Mouse (Mus musculus) gastrocnemius, postnatal 25 days (tissue): Measurements from ENCODE around the gene Foxo1. TPM values are rescaled to one million over a fixed set of nuclear protein-coding genes. Genes with fewer than 3 reads are reported as not detected.
A peak's percentile ranks its signal among the peaks of the same experiment; 100 is the strongest.

ENCODE experiments used
- DNase-seq: peaks from one replicate; pipeline ENCODE4 v3.0.0; 2022
- long read RNA-seq, 2 experiments: library from polyadenylated mRNA; stranded (forward); transcript quantifications; one replicate each; pipeline ENCODE4 v2.0.0; 2021
- total RNA-seq, 2 experiments: library from RNA; stranded (reverse); gene quantifications; 1 replicate in 1 of 2; 2 replicates in 1 of 2; pipeline ENCODE4 v1.2.3; 2021

Gene Foxo1
- 10 to 100 TPM; 15.5 to 19.3 TPM for total RNA-seq
- long read RNA-seq, experiment 1, full-length matches to known transcripts = 3 of 7 reads
- long read RNA-seq, experiment 1, partial matches to known transcripts = 2 of 7 reads
- long read RNA-seq, experiment 1, other reads (novel, unspliced or antisense) = 2 of 7 reads
- long read RNA-seq, experiment 2, full-length matches to known transcripts = 2 of 8 reads
- long read RNA-seq, experiment 2, partial matches to known transcripts = 5 of 8 reads
- long read RNA-seq, experiment 2, other reads (novel, unspliced or antisense) = 1 of 8 reads

DNA sequence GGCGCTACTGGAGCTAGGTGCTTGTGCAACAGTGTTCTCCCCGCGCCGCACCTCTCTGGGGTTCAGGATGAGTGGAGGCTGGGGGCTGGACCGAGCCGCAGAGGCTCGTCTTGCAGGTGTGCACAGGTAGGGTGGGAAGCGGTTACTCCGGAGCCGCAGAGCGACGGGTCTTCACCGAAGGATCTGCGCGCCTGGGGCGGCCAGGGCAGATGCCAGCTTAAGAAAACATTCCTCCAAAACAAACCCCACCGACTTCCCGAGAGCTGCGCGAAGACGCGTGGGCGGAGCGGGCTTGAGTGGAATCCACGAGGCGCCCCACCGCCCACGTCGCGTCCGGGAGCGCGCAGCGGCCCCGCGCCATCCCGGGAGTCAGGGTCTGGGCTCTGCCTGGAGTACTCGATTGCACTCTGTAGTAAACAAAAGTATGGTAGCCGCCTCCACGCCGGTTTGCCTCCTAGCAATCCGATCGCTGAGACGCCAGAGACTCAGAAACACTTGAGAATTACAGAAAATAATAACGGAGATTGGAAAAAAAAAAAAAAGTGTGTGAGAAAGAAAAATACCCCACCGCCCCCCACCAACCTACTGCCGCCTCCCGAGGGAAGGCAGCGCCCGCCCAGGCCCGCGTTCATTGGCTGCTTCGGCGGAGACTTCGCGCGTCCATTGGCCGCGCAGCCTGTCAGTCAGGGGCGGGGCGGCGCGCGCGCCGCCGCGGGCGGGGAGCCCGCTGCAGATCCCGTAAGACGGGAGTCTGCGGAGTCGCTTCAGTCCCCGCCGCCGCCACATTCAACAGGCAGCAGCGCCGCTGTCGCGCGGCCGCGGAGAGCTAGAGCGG is at the start of gene Foxo1:
TSS of gene Foxo1 (plus strand) at position 685 of the 835 bp plus-strand sequence.
- peak; percentile 96 for DNase-seq

DNA sequence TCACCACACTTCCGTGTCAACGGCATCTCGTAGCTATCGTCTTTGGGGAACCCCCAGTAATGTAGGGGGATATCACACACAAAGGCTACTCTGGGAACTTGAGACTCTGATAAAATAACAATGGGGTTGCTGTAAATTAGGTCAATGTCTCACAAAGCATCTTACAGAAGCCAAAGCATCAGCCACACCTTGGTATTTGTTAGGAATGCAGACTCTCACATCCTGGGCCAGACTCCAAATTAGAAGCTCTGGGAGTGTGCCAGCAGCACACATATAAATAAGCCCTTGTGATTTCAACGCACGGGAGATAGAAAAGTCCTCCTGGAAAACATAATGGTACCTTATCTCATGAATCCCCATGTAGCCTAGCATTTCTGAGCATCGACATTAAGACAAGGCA is 49.3 kb upstream of the Foxo1 start:
- DNase-seq = no peak

DNA sequence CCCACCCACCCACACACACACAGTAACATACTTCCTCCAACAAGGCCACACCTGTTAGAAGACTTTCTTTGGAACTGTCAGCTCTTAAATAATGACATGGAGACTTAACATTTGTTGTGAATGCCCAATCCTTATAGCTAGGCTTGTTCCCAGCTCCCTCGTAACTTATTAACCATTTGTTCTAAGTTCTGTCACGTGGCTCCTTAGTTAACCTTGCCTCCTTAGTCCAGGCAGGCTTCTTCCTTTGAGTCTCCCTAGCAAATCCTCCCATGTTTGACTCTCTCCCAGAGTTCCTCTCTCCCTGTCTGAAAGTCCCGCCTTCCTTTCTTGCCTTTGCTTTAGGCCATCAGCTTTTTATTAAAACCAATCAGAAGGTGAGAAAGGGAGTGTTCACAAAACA is 47.1 kb upstream of the Foxo1 start:
- DNase-seq = no peak

GRCm38 (mm10) chr3:52221931-52222330 is 46.2 kb upstream of the Foxo1 start:
- DNase-seq = no peak

DNA sequence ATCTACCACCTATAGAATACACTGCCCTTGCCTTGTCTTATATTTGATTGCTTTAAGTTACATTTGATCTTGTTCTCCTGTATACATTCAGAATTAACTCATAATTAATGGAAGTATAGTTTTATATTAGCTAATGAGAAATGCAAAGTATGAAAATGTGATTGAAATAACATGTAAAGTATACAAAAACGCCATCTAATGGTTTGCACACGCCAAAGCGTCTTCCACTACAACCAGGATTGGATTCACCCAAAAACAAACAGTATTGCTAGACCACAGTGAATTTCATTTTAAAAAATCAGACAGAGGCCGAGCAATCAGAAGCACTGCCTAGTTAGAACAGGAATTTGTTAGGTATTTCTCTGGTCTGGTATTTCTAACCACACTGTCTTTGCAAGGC is 31.6 kb upstream of the Foxo1 start:
- DNase-seq = no peak

- no peak for DNase-seq
Observed at GRCm38 (mm10) chr3:52237136-52237535, 31.0 kb upstream of the Foxo1 start.

- DNase-seq = no peak
Observed at GRCm38 (mm10) chr3:52241062-52241461, 27.1 kb upstream of the Foxo1 start.

DNA sequence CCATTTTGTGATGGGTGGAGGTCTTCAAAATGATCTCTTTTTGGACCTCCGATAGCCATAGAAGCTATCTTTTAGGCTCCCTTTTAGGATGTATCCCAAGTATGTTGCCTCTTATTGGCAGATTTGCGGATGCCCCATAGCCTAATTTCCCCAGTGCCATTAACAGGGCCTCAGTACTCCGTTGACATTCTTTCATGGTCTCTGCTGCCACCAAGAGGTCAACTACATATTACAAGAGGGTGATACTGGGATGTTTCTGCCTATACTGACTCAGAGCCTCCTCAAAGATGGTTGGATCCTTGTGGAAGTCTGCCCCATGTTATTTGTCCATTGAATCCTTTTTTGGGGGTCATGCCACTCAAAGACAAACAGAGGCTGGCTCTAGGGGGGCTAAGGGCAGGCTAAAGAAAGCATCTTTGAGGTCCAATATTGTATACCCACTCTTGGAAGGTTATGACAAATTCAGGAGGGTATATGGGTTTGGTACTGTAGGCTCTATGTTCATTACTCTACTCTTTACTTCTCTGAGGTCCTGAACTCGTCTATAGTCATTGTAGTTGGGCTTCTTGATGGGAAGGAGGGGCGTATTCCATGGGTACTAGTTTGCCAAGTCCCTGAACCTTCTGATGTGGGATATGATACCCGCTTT is 25.6 kb upstream of the Foxo1 start:
- DNase-seq = peak; percentile 24

GRCm38 (mm10) chr3:52243271-52244021 is 24.7 kb upstream of the Foxo1 start:
- no peak for DNase-seq

- no peak for DNase-seq
Observed at GRCm38 (mm10) chr3:52245996-52246830, 21.9 kb upstream of the Foxo1 start.

DNA sequence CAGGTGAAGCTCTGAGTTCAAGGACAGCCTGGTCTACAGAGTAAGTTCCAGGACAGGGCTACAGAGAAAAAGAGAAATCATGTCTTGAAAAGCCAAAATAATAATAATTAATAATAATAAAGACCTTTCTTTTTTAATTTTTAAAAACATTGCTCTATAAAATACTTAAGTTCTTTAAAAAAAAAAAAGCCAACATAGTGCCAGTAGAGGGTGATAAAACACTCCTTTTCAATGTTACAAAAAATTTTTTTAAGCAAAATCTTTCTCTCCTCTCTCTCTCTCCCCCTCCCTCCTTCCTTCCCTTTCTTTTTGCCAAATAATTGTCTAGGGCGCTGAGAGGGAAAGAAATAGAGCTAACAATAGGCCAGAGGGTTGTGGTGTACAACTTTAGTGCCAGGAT is 17.0 kb upstream of the Foxo1 start:
- DNase-seq = no peak

DNA sequence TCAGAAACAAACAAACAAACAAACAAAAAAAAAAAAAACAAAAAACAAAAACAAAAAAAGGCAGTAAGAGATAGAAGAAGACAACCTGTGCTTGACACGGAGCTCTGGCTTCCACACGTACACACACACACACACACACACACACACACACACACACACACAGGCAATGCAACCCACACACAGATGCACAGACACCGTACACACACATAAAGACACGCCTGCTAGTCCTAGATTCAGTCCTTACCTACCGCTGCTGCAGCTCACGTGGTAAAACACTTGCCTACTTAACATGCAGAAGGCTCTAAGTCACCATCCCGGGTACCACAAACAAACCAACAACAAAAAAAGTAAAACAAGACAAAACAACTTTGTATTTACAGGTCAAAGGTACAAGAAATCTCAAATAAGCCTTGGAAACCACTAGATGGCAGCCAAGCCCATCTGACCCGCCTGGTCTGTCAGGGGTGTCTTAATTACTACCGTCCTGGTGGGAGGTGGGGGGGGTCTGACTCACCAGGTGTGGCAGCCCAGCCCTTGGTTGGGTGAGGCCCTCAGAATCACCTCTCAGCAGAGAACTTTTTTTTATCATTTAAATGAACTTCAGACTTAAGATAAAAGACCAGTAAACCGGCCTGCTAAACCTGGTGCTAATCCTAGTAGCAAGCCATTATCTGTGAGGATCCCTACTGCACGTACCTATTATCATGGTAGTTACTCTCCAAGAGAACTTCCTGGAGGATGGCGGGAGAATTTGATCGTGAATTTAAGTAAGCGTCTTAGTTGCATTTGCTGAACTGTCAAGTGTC is 14.3 kb upstream of the Foxo1 start:
- no peak for DNase-seq

- DNase-seq = no peak
Observed at GRCm38 (mm10) chr3:52254496-52254895, 13.6 kb upstream of the Foxo1 start.

GRCm38 (mm10) chr3:52257782-52258441 is 10.2 kb upstream of the Foxo1 start:
- DNase-seq = peak; percentile 68

DNA sequence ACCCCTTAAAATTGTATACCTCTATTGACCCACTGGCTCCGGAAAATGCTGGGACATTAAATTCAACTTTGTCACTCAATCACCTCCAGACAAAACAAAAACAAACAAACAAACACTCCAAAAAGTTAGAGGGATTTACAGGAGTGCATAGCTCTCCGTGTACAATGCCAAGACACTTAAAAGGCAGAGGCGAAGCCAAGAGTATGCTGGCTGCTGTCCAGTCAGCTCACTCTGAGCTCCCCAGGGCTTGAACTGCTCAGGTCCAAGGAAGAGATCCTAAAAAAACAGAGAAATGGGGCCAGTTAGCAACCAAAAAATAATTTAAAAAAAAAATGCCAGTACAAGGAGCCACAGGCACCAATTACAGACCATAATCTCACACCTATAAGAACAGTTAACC is 9.6 kb upstream of the Foxo1 start:
- peak; percentile 45 for DNase-seq

DNA sequence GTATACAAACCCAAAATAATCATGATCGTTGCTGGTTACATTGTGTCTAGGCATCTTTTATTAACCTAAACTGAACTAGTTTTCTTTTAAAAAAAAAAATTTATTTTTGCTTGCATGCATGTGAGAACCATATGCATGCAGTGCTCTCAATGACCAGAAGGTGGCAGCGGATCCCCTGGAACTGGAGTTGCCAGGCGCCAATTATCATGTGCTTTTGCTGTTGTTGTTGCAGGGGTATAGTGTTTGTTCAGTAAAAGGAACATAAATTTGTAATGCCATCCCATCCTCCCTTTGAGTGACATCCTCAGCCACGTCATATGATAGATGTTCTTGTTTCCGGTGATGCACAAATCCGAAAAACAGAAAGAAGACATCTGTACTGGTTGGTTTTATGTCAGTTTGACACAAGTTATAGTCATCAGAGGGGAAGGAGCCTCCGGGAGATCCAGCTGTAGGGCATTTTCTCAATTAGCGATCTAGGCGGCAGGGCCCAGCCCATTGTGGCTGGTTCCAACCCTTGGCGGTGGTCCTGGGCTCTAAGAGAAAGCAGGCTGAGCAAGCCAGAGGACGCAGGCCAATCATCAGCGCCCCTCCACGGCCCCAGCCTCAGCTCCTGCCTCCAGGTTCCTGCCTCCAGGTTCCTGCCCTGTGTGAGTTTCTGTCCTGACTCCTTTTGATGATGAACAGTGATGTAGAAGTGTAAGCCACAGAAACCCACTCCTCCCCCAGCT is 5.5 kb upstream of the Foxo1 start:
- peak; percentile 45 for DNase-seq

DNA sequence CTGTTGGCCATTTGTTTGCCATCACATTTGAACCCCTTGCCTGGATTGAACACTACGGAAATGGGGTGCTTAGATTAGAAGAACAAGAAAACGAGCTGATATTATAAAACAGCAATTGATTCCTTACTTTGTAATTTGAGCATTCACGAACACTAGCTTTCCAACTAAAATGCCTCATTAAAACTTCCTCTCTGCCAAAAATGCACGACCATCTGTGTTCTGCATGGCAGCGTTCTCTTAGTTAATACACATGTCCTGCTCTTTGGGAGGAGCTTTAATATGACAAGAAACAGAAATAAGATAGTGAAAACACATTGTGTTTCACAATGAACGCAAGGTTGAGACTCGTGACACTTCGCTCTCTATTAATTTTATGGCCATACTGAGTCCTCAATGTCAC is 3.8 kb upstream of the Foxo1 start:
- DNase-seq = no peak

DNA sequence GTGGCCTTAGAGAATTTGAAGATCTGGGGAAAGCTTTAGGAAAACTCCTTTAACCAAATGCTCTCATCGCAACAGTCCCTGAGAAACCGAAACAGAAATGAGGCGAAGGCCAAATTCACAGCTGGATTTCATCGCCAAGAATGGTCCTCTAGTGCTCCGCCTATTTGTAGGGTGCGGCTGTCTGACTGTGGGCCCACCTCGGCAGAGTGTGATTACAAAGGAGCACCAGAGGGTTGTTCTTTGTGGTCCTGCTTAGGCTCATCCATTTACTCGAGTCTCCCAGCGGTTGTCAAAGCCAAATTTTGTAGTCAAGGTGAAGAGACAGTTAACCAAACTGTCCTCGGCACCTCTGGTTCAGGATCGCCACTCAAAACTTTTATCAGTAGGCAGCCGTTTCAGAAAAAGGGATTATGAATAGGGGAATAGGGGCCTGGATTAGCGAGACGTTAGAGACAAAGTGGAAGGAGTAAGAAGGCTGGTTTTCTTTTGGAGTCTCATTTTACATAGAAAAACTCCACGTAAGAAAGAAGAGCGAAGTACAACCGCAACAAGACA is 1.5 kb upstream of the Foxo1 start:
- peak; percentile 65 for DNase-seq

DNA sequence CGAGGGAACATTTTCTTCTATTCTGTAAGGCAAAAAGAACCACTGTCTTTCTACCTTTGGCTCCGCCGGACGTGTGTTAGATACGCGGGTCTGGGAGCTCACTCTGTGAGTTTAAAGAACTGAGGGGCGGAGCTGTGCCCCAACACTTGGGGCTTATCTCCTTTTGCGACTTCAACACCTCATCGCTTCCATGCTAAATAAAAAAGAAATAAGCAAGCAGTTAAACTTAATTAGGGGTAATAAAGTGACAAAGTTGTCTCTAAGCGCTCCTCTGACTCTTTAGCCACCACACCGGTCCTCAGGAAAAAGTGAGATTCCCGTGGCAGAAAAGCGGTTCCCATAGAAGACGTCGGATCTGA is 864 bp upstream of the Foxo1 start:
- no peak for DNase-seq
